Mouse (Mus musculus): ENCODE measurements around the gene Tmem254c.
"Not testable (repeated sequence)": the region's sequence is repeated elsewhere in the genome, so short reads cannot be mapped to it uniquely, and the experiment has no call there.

DNA sequence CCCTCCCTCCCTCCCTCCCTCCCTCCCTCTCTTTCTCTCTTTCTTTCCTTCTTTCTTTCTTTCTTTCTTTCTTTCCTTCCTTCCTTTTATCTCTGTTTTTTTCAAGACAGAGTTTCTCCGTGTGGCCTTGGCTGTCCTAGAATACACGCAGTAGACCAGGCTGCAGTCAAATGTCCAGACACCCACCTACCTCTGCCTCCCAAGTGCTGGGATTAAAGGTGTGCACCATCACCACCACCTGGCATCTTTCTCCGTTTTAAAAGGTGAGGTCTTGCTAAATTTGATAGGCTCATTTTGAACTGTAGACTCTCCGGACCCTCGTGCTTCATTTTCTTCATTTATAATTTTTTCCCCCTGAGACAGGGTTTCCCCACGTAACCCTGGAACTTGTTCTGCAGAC lies 14.1 kb upstream of the Tmem254c start, which contains the start of gene Cphx2:
- not testable (repeated sequence) for TF ChIP-seq CTCF (IDR thresholded peaks at IDR 0.05; ENCODE audit: low read depth, low read length); GATA1 (IDR thresholded peaks at IDR 0.05; ENCODE audit: borderline replicate concordance, low read length); TAL1 (conservative IDR thresholded peaks at IDR 0.05; ENCODE audit: low read depth, low read length); GATA2 (IDR thresholded peaks at IDR 0.05; ENCODE audit: borderline replicate concordance, low read depth, low read length)

Data from G1E (cell line).